Mouse (Mus musculus) thymus, postnatal 36 days (tissue): ENCODE results near the gene Tnip1.
A peak's percentile ranks its signal among the peaks of the same experiment; 100 is the strongest.

Source experiments
- DNase-seq, 2 experiments: peaks; one replicate each; pipeline ENCODE4 v3.0.0; 2022; ENCODE audit warnings: mixed read lengths in 2 of 2

The Tnip1 gene

GRCm38 (mm10) chr11:54930318-54930979, 32.3 kb downstream of the Tnip1 start:
- DNase-seq, result peak; percentile 26 to 32

GRCm38 (mm10) chr11:54929744-54930143, 33.0 kb downstream of the Tnip1 start:
- no peak for DNase-seq

GRCm38 (mm10) chr11:54929290-54929689, 33.4 kb downstream of the Tnip1 start:
- DNase-seq, result no peak

- DNase-seq, result no peak
These were observed 33.8 kb downstream of the Tnip1 start for GRCm38 (mm10) chr11:54928886-54929285.

GRCm38 (mm10) chr11:54928219-54928618, 34.5 kb downstream of the Tnip1 start:
- no peak for DNase-seq

GRCm38 (mm10) chr11:54927346-54928140, 35.2 kb downstream of the Tnip1 start:
- peak; percentile 54 to 58 for DNase-seq

- no peak for DNase-seq
These were observed 38.6 kb downstream of the Tnip1 start for GRCm38 (mm10) chr11:54924145-54924544.

GRCm38 (mm10) chr11:54922488-54922887, 40.2 kb downstream of the Tnip1 start:
- DNase-seq, result no peak

GRCm38 (mm10) chr11:54921798-54922197, 40.9 kb downstream of the Tnip1 start:
- DNase-seq, result no peak

- DNase-seq, result no peak
These were observed 41.6 kb downstream of the Tnip1 start for GRCm38 (mm10) chr11:54920973-54921580.

- DNase-seq, result no peak
These were observed 42.4 kb downstream of the Tnip1 start for GRCm38 (mm10) chr11:54920127-54920972.

GRCm38 (mm10) chr11:54918273-54918672, 44.4 kb downstream of the Tnip1 start:
- no peak for DNase-seq

GRCm38 (mm10) chr11:54917461-54917860, 45.3 kb downstream of the Tnip1 start:
- no peak for DNase-seq

- no peak for DNase-seq
These were observed 48.9 kb downstream of the Tnip1 start for GRCm38 (mm10) chr11:54913841-54914240.

- DNase-seq, result no peak
These were observed 50.0 kb downstream of the Tnip1 start for GRCm38 (mm10) chr11:54912503-54913316.

GRCm38 (mm10) chr11:54911671-54912502, 50.8 kb downstream of the Tnip1 start:
- DNase-seq, result no peak

GRCm38 (mm10) chr11:54911201-54911600, 51.5 kb downstream of the Tnip1 start:
- no peak for DNase-seq

GRCm38 (mm10) chr11:54910081-54910665, 52.5 kb downstream of the Tnip1 start:
- DNase-seq, result no peak

GRCm38 (mm10) chr11:54909273-54909672, 53.4 kb downstream of the Tnip1 start:
- DNase-seq, result no peak

- DNase-seq, result no peak
These were observed 55.5 kb downstream of the Tnip1 start for GRCm38 (mm10) chr11:54907259-54907658.

- no peak for DNase-seq
These were observed 56.3 kb downstream of the Tnip1 start for GRCm38 (mm10) chr11:54906466-54906865.
